Mouse (Mus musculus) liver, embryonic 11.5 days (tissue): ENCODE measurements around the gene A930033H14Rik. TPM values are rescaled to one million over a fixed set of nuclear protein-coding genes. Genes with fewer than 3 reads are reported as not detected.

Source experiments
- ATAC-seq: fragments of 200-750 bp; cut with Nextera tagmentation; replicated peaks from 2 replicates; pipeline ENCODE4 v1.8.0; 2017; ENCODE audit warnings: moderate number of reproducible peaks, mild to moderate bottlenecking, moderate TSS enrichment, moderate library complexity; ENCODE audit not compliant: low FRiP score
- DNase-seq: peaks from one replicate; pipeline ENCODE4 v3.0.0-alpha.2; 2017; ENCODE audit warnings: low spot score
- H3K27ac ChIP-seq: fragments of 300-500 bp; sonication (generic); 2 replicates; pipeline ENCODE4 v1.5.1; 2014; ENCODE audit warnings: mild to moderate bottlenecking, low read depth, low read length, control low read depth
- H3K27me3 ChIP-seq: fragments of 300-500 bp; sonication (generic); replicated peaks from 2 replicates; pipeline ENCODE4 v1.6.1; 2014; ENCODE audit warnings: low read length, mixed read lengths; ENCODE audit not compliant: control insufficient read depth, insufficient read depth
- H3K36me3 ChIP-seq: fragments of 300-500 bp; sonication (generic); 2 replicates; pipeline ENCODE4 v1.6.1; 2014; ENCODE audit warnings: mild to moderate bottlenecking, low read length, moderate library complexity, mixed read lengths; ENCODE audit not compliant: control insufficient read depth, insufficient read depth
- H3K4me1 ChIP-seq: fragments of 300-500 bp; sonication (generic); replicated peaks from 2 replicates; pipeline ENCODE4 v1.6.1; 2014; ENCODE audit warnings: low read length, mixed read lengths; ENCODE audit not compliant: control insufficient read depth, insufficient read depth
- H3K4me2 ChIP-seq: fragments of 300-500 bp; sonication (generic); 2 replicates; pipeline ENCODE4 v1.6.1; 2014; ENCODE audit warnings: mild to moderate bottlenecking, control low read depth, moderate library complexity
- H3K4me3 ChIP-seq: fragments of 300-500 bp; sonication (generic); 2 replicates; pipeline ENCODE4 v1.5.1; 2014; ENCODE audit warnings: low read depth, low read length, control low read depth
- H3K9ac ChIP-seq: fragments of 300-500 bp; sonication (generic); 2 replicates; pipeline ENCODE4 v1.6.1; 2014; ENCODE audit warnings: low read depth, low read length, control low read depth
- H3K9me3 ChIP-seq: fragments of 300-500 bp; sonication (generic); 2 replicates; pipeline ENCODE4 v1.6.1; 2016; ENCODE audit warnings: low read length, inconsistent platforms, mixed read lengths; ENCODE audit not compliant: control insufficient read depth
- WGBS: fragments of 180-500 bp; shearing (Covaris S2); extraction: QIAGEN DNeasy Blood & Tissue Kit; methylation state at CpG from one replicate; pipeline ENCODE4 v1.1.7; 2014; 5-methylcytosine and 5-hydroxymethylcytosine counted together
- polyA plus RNA-seq: library from polyadenylated mRNA; unstranded; fragments of >200 nt; fragmentation: Nextera tagmentation; extraction: Ambion mirVana; gene quantifications from 2 replicates; pipeline ENCODE4 v1.2.1, GENCODE M21; 2014

Gene A930033H14Rik
- polyA plus RNA-seq, 1 experiment from 2014 or later, result 1.1 TPM

DNA sequence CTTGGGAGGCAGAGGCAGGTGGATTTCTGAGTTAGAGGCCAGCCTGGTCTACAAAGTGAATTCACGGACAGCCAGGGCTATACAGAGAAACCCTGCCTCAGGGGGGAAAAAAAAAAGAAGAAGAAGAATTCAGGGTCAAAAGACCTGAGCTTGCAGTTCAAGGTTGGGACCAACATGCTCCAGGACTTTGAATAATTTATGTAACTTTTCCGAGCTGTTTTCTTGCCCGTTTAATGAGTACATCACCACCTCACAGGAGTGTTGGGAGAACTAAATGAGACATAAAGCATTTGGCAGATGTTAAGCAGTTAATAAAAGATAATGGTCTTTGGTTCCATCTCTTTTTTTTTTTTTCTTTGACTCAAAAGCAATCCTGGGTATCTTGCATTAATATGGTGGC is 51.4 kb downstream of the A930033H14Rik start:
- ATAC-seq, result no peak
- DNase-seq, result no peak
- no peak overlapping the region for H3K9ac ChIP-seq
- H3K27me3 ChIP-seq, result no peaks in the 10 kb centered on the region
- 69% methylated on average over 3 of the region's 3 CpGs for WGBS
- H3K4me3 ChIP-seq, result no peak overlapping the region
- H3K4me2 ChIP-seq, result no peak overlapping the region
- H3K4me1 ChIP-seq, result no peaks in the 10 kb centered on the region
- no peaks in the 10 kb centered on the region for H3K9me3 ChIP-seq
- H3K27ac ChIP-seq, result no peak overlapping the region
- no peaks in the 10 kb centered on the region for H3K36me3 ChIP-seq

- Histone ChIP-seq H3K9ac (no peak overlapping the region), H3K27me3 (no peaks in the 10 kb centered on the region), H3K9me3 (no peaks in the 10 kb centered on the region), H3K36me3 (no peaks in the 10 kb centered on the region), H3K4me1 (no peaks in the 10 kb centered on the region), H3K27ac (no peak overlapping the region), H3K4me2 (no peak overlapping the region), H3K4me3 (no peak overlapping the region)
- ATAC-seq (no peak), DNase-seq (no peak)
- WGBS, result 75% methylated on average over 2 of the region's 2 CpGs
Measured at GRCm38 (mm10) chr10:69160877-69161276, 52.0 kb downstream of the A930033H14Rik start.

Other genes with a start within 250 kb of the A930033H14Rik start
- gene Rhobtb1, start 61.7 kb downstream of the A930033H14Rik start, polyA plus RNA-seq, result 16.1 and 17.4 TPM in 2 replicates
- 441 and 474 TPM in 2 replicates for gene Cdk1, start 139.8 kb upstream of the A930033H14Rik start, polyA plus RNA-seq
- 13.4 and 16.1 TPM in 2 replicates for gene Ank3, start 185.7 kb upstream of the A930033H14Rik start, polyA plus RNA-seq